Mouse (Mus musculus) liver, adult 10 weeks (tissue): ENCODE measurements around the gene Dnaaf1. TPM values are rescaled to one million over a fixed set of nuclear protein-coding genes. Genes with fewer than 3 reads are reported as not detected.

ENCODE experiments used
- polyA plus RNA-seq: library from polyadenylated mRNA; stranded (reverse); fragments of 350-450 nt; fragmentation: Illumina TruSeq; extraction: RNeasy Lipid Tissue Mini Kit (QIAGEN cat#74804); gene quantifications from one replicate; pipeline ENCODE4 v1.2.3, GENCODE M21; 2014; ENCODE audit warnings: low read depth, low replicate concordance

The Dnaaf1 gene
- not detected for polyA plus RNA-seq

GRCm38 (mm10) chr8:119574437-119575365, at the start of gene Dnaaf1, which contains the start of gene Hsdl1:
Gene Dnaaf1 (plus strand): TSS chr8:119575235.
Gene Hsdl1 (minus strand): TSS chr8:119575183.

DNA sequence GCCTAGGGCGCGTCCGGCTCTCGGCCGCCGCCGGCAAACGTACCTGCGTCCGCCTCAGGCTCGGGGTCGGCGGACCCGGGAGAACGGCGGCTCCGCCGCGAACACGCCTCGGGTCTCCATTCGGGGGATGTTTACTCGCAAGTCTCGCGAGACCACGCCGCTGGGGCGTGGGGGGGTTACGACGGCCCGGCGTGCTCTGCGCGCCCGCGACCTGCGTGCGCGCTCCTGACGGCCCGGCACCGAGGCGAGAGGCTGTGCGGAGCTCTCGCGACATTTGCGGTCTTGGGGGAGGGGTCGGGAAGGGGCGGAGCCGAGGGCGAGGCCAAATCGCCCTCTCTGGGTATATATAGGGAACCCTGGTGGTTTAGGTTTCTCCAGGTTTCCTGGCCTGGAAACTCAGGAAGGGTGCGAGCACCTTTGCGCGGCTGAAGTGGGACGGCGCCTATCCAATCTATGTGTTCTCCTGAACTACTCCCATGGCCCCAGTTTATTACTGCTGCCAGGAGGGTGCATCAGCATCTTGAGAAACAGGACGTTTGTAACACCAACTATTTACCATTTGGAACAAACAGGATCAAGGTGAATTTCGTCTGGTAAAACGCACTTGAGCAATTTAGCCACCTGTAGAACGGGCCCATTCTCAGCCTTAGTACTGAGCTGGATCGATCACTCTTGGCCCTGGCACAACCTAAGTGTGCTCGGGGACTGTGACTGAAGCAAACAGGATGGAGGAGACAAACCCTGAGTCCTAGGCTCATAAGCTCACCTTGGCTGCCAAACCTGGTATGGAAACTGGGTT, 16.2 kb upstream of the Dnaaf1 start, which contains the start of gene Mbtps1:
Mbtps1 (minus strand) TSS at position 133 of the 799 bp plus-strand sequence.

DNA sequence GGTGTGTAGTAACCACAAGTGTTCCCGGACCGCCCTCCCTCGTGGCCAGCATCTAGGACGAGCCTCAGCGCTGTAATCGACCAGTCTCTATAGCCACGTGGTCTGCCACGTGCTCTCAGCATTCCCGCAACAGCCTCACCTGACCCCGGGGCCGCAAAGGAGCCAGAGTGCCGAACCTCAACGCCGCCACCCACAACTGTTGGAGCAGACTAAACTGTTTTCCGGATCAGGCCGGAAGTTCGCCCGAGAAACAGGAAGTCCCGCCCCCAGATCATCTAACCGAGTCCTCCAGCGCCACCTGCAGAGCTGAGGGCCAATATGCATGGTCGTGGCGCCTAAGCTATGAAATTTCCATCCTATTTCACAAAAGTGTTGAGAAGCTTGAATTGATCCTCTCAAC, 30.0 kb downstream of the Dnaaf1 start, which contains the start of gene Taf1c:
Taf1c (minus strand) TSS at position 227 of the 400 bp plus-strand sequence.

DNA sequence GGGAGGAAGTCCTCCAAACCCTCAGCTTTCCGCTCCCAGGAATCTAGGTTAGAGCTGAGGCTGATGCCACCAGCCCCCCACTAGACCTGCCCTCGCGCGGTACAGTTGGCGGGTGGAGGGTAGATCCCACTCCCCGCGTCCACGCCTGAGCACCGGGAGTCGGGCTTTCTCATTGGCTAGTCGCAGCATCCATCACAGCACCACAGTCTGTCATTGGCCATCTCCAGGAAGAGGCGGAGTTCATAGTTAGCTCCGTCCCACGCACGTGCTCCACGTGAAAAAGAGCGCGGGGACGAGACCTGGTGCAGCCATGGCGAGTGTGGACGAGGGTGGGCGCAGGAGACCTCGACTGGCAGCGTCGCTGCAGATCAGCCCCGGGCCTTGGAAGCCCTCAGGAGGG, 37.4 kb downstream of the Dnaaf1 start, which contains the start of gene Adad2:
Adad2 (plus strand) TSS at position 277 of the 400 bp plus-strand sequence.

DNA sequence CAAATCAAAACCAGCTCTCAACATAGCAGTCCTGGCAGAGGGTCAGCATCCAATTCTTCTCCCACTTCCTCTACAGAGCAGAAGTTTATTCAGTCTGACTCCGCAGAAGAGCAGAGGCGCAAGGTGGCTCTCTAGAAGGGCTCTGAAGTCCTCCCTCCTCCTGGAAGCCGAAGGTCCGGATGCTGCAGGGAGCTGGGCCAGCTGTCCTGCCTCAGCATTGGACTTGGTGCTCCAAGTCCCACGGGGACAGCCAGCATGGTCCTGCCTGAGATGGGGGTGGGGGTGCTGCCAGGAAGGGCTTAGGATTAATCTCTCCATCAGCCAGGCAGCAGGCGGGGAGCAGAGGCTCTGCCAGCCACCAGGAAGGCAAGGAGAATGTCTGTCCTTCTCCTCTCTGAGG, 60.3 kb downstream of the Dnaaf1 start, which contains the start of gene Kcng4:
Kcng4 (minus strand) TSS at position 303 of the 400 bp plus-strand sequence.

Other genes with a start within 250 kb of the Dnaaf1 start
- 112 TPM for gene Hsbp1, start 230.7 kb upstream of the Dnaaf1 start, polyA plus RNA-seq
- 6.6 TPM for gene Mlycd, start 180.4 kb upstream of the Dnaaf1 start, polyA plus RNA-seq
- gene Osgin1, start 141.1 kb upstream of the Dnaaf1 start, polyA plus RNA-seq: 5.6 TPM
- gene Necab2, start 128.5 kb upstream of the Dnaaf1 start, polyA plus RNA-seq: not detected
- gene Slc38a8, start 73.5 kb upstream of the Dnaaf1 start, polyA plus RNA-seq: not detected
- 13.8 TPM for gene Mbtps1, start 16.5 kb upstream of the Dnaaf1 start, polyA plus RNA-seq
- 2.6 TPM for gene Hsdl1, start 52 bp upstream of the Dnaaf1 start, polyA plus RNA-seq
- gene Taf1c, start 30.0 kb downstream of the Dnaaf1 start, polyA plus RNA-seq: not detected
- not detected for gene Adad2, start 37.5 kb downstream of the Dnaaf1 start, polyA plus RNA-seq
- gene Kcng4, start 60.4 kb downstream of the Dnaaf1 start, polyA plus RNA-seq: not detected
- gene Wfdc1, start 91.1 kb downstream of the Dnaaf1 start, polyA plus RNA-seq: 2.4 TPM
- gene Atp2c2, start 124.8 kb downstream of the Dnaaf1 start, polyA plus RNA-seq: not detected
- 1.9 TPM for gene Tldc1, start 203.2 kb downstream of the Dnaaf1 start, polyA plus RNA-seq